Mouse (Mus musculus) c-Kit-positive CD71-positive TER-119-negative erythroid progenitor cells, embryonic 14.5 days (primary cell): ENCODE results near the gene Gm2022.
"Not testable (repeated sequence)": the region's sequence is repeated elsewhere in the genome, so short reads cannot be mapped to it uniquely, and the experiment has no call there.

ENCODE experiments used
- DNase-seq: peaks from one replicate; pipeline ENCODE4 v3.0.0-alpha.2; 2013; ENCODE audit warnings: low read depth

Gm2022 gene

GRCm38 (mm10) chr12:87895070-87895469 lies at the start of gene Gm2022:
Gene Gm2022 (plus strand): TSS chr12:87895370.
- DNase-seq = not testable (repeated sequence)

- not testable (repeated sequence) for DNase-seq
Observed at GRCm38 (mm10) chr12:87850657-87851056, 44.5 kb upstream of the Gm2022 start.

- DNase-seq = not testable (repeated sequence)
Observed at GRCm38 (mm10) chr12:87856067-87856466, 39.1 kb upstream of the Gm2022 start.

GRCm38 (mm10) chr12:87861740-87862692 lies 33.2 kb upstream of the Gm2022 start:
- not testable (repeated sequence) for DNase-seq

- not testable (repeated sequence) for DNase-seq
Observed at GRCm38 (mm10) chr12:87863638-87864037, 31.5 kb upstream of the Gm2022 start.

- not testable (repeated sequence) for DNase-seq
Observed at GRCm38 (mm10) chr12:87864048-87864447, 31.1 kb upstream of the Gm2022 start.

- DNase-seq = not testable (repeated sequence)
Observed at GRCm38 (mm10) chr12:87873772-87874171, 21.4 kb upstream of the Gm2022 start, which contains the start of gene Gm2016. Gene Gm2016 (plus strand): TSS chr12:87874072.

- not testable (repeated sequence) for DNase-seq
Observed at GRCm38 (mm10) chr12:87919721-87920120, 24.6 kb downstream of the Gm2022 start, which contains the start of gene Gm2035. Gene Gm2035 (minus strand): TSS chr12:87919857.
